Mouse (Mus musculus) T-cell, adult 2 months (primary cell): ENCODE results near the gene Gpr157.

ENCODE experiments used
- DNase-seq: peaks from one replicate; pipeline ENCODE4 v3.0.0; 2022; ENCODE audit warnings: low spot score

The Gpr157 gene

GRCm38 (mm10) chr4:150151045-150151444 is 63.9 kb downstream of the Gpr157 start:
- no peak for DNase-seq

GRCm38 (mm10) chr4:150152483-150152882 is 65.3 kb downstream of the Gpr157 start:
- no peak for DNase-seq

DNA sequence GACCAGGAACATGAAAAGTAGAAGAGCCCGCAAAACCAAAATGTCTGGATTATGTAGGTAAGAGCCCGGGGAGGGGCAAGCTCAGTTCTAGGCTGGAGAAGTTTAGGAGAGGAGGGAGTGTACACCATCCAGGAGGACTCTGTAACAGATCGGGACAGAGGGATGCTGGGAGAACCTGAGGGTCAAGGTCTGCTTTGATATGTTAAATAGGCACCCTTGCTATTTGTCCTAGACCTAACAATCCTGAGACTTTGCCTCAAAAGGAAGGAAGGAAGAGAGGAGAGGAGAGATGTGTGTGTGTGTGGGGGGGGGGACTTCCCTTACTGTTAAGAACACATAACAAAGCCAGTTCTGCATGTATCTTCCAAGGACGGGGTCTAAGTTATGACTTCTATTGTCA is 68.1 kb downstream of the Gpr157 start:
- no peak for DNase-seq
